Mouse (Mus musculus) left cerebral cortex, postnatal 14 days (tissue): ENCODE results near the gene Pbx4. TPM values are rescaled to one million over a fixed set of nuclear protein-coding genes. Genes with fewer than 3 reads are reported as not detected.

Experiments used
- DNase-seq, 2 experiments: peaks; one replicate each; pipeline ENCODE4 v3.0.0; 2021 to 2022; ENCODE audit warnings: low spot score in 2 of 2, mixed read lengths in 1 of 2
- intact Hi-C: fragments of 180-260 bp; cut with DNase I; formaldehyde crosslinking; loops from one replicate; pipeline ENCODE4 v1.15.1; 2025
- total RNA-seq, 2 experiments: library from RNA; stranded (reverse); gene quantifications; 2 replicates each; pipeline ENCODE4 v1.2.3; 2021

Pbx4 gene
- total RNA-seq, 2 experiments from 2014 or later: 23.0 to 27.4 TPM

DNA sequence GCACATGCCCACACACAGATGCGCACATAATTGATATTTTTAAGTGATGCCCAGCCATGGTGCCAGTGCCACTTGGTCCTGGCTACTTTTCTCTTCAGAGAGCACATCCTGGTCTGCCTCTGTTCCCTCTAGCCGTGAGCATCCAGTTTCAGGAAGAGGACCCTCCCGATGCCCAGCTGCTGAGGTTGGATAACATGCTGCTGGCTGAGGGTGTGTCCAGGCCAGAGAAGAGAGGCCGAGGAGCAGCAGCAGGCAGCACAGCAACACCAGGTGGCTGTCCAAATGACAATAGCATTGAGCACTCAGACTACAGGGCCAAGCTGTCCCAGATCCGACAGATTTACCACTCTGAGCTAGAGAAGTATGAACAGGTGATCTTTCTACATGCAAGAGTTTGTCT, 31.9 kb downstream of the Pbx4 start:
- no peak for DNase-seq
- intact Hi-C loops: no loop called here

DNA sequence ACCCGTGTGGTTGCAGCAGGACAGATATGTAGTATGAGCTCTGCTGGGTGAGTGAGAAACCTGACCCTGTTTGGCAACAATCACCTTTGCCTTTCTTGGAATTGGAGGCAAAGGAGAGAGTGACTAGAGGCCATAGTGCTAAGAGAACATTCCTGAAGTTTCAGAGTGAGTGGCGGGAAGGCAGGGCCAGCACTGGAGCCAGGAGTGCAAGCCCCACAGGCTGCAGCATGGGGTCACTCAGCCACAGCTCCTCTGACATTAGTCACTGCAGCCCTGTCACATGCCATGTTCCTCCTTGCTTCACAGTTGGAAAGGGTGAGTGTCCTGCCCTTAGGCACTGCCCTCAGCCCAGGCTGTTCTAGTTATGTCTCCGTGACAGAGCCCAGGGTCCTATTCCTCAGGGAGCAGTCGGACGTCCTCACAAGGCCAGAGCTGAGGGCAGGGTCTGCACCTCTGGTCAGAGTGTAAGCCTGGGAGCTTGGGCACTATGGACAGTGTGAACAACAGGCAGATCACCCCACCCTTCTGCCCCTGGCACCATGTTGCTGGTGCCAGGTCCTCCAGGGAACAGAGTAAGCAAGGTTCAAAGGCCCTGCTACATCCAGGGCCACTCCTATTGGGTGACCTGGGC, 35.5 kb downstream of the Pbx4 start:
- intact Hi-C loops: no loop called here
- DNase-seq: no peak

DNA sequence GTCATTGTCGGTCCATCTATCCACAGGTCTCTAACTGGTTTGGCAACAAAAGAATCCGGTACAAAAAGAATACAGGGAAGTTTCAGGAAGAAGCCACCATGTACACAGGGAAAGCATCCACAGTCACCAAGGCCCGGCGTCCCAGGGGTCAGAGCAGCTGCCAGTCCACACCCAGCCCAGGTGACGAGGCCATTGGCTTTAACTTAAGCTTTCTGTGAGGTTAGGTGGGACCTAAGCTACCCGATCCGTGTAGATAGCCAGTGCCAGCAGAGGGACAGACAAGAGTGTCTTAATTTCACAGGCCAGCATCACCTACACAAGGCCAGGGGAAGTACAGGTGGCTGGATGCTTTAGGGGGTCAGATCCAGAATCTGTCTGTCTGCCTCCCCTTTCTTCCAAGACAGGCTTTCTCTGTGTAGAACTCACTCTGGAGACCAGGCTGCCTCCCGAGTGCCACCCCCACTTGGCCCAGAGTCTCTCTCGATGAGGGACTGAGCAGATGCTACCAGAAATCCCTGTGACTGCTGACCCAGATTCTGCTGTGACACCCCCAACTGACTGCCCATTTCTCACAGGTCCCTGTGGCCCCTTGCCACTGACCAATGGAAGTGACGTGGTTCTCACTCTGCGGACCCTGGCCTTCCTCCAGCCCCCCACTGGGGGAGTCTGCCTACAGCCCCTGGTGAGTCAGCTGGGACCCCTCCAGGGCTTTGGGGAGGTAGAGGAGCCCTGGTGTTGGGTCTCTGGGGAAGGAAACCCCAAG, 37.9 kb downstream of the Pbx4 start:
- intact Hi-C loops: no loop called here
- no peak for DNase-seq

DNA sequence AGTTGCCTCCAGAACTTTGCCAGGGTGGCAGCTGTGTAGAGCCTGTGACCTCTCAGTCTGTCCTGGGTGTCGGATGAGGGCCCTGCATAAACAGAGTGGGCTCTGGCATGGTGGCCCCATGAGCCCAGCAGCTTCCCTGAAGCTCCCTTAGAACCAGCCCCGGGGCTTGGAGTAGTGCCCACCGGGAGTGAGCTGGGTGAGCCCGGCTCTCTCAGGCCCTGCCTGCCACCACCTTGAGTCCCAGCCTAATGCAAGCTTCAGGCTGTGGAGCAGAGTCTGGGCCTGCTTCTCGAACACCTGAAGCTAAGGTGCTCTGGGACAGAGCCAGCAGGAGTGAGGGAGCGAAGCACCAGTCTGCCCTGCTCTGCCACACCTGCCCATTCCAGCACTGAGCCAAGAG, 38.6 kb downstream of the Pbx4 start:
- no peak for DNase-seq
- intact Hi-C loops: no loop called here

DNA sequence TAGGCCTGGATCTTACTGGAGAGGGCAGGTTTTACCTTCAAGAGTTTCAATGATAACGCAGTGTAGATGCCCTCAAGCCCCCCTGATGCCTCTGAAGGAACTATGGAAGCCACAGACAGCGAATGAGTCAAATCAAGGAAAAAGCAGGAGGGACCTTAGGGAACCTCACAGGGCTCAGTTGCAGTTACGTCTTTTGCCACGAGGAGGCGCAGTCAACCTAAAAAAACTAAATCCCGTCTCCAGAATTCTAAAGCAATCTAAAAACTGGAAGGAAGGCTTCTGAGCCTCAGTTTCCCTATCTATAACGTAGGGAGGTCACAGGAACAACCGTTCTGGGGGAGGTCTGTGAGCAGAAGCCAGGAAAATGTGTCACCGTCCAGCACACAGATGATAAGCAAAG, 41.9 kb downstream of the Pbx4 start:
- DNase-seq: peak; percentile 79 to 80
- intact Hi-C loops: loop anchor here (2.0 kb wide), 1 partner anchor 17 kb away; no protein-coding TSS in a partner anchor

DNA sequence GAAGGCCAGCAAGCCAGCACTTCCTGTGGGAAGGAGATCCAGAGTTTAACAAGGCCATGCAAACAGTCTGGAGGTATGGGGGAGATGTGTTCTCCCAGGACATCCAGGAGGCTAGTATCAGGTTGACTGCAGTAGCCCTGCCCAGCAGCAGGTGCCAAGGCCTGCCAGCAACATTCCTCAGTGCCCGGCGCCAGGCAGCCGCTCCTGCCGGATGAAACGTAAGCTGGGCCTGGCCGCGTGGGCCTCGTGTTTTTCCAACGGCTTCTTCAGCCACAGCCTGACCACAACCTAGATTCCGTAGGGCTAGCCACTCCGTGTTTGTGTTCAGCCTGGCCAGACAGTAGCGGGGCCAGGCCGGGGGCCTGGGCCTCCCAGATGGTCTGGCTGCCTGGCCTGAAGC, 42.4 kb downstream of the Pbx4 start:
- intact Hi-C loops: loop anchor here (2.0 kb wide), 1 partner anchor 16 kb away; no protein-coding TSS in a partner anchor
- no peak for DNase-seq

DNA sequence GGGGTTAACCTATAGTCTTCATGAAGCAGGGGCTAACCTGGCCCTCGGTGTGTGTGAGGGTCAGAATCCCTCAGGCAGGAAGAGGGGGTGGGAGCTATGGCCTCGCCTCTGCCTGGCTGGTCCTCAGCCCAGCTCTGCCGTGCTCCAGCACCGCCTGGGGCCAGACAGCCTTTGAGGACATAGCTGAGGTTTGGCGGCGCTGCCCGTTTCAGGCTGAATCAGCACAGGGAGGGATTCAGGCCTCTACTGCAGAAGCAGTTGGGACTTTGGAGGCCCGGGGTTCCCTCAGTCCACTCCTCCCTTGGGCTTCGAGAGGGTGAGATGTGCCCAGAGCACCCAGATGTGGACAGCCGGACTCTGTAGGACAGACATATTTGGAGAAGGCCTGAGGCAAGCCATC, 43.8 kb downstream of the Pbx4 start:
- intact Hi-C loops: no loop called here
- no peak for DNase-seq

DNA sequence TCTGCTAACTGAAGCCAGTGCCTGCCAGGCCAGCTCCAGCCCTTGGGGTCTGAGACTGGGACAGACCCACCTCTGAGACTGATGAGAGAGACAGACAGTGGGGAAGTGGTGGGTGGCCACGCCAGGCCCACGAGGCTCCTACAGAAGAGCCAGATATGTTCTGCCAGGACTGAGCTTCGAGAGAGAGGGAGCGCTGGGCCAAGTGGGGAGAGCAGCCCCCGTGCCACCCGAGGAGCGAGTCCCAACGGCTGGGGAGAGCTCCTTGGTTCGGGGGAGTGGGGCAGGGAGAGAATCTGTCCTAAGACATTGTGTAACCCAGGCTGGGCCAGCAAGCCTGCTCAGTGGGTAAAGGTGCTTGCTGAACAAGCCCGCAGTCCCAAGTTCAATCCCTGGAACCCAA, 44.7 kb downstream of the Pbx4 start:
- no peak for DNase-seq
- intact Hi-C loops: no loop called here

DNA sequence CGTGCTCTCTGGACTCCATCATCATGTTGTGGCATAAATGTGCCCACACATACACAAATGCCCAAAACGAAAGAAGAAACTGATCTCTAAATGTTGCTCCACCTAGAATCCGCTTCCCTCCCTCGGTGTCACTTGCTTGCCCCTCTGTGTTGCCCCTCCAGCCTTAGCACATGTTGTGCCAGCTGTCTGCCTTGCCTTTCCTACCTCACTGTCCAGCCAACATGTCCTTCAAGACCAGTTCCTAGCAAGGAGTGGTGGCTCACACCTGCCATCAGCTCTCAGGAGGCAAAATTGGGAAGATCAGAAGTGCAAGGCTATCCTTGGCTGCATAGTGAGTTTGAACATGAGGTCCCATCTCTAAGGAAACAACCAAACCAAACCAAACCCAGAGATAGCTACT, 45.1 kb downstream of the Pbx4 start:
- no peak for DNase-seq
- intact Hi-C loops: no loop called here

DNA sequence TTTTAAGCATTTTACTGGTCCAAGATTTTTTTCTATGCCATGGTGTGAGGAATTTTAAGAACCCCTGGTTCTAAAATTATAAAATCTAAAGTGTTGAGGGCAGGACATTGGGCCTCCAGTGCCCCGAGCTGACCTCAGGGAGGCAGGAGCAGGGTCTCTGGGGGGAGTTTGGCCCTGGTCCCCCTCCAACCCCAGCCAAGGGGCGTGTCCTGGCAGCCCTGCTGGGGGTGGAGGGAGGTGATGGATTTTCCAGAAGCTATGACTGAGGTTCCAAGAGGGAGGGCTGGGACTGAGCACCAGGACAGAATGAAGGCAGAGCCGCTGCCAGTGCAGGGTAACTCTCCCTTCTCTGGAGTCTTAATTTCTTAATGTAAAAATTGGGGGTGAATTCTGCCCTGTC, 45.7 kb downstream of the Pbx4 start:
- no peak for DNase-seq
- intact Hi-C loops: no loop called here

DNA sequence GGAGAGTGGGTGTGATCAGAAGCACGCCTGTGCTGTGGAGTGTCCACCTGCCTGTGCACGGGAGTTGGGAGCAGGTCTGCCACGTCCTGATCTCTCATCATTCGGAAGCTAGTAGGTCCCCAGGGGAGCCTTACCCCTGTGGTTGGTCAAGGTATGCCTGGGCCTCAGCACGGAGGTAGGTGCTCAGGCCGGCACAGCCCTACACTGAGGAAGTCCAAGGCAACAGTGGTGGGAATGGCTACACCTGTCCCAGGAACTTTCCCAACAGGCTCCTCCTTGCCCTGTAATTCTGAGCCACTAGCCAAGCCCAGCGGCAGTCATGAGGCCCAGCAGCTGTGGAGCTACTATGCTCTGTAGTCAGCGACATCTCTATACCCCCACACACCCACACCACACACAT, 47.4 kb downstream of the Pbx4 start:
- no peak for DNase-seq
- intact Hi-C loops: no loop called here

DNA sequence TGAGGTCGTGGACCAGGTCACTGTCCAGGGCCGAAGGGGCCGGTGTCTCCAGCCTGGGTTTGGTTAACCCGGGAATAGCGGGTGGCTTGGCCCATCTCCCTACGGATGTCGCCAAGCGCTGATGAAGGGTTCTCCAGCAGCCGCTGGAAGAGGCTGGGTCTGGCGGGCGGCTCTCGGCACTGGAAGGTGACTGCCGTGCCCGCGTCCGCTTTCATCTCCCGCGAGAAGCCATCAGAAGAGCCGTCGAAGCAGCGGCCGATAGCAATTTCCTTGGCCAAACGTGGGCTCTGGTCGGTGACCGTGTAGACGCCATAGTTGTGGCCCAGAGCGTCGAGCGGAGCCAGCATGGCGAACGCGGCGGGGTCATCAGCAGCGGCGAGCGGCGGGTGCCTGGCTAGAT, 48.5 kb downstream of the Pbx4 start:
- intact Hi-C loops: no loop called here
- no peak for DNase-seq

DNA sequence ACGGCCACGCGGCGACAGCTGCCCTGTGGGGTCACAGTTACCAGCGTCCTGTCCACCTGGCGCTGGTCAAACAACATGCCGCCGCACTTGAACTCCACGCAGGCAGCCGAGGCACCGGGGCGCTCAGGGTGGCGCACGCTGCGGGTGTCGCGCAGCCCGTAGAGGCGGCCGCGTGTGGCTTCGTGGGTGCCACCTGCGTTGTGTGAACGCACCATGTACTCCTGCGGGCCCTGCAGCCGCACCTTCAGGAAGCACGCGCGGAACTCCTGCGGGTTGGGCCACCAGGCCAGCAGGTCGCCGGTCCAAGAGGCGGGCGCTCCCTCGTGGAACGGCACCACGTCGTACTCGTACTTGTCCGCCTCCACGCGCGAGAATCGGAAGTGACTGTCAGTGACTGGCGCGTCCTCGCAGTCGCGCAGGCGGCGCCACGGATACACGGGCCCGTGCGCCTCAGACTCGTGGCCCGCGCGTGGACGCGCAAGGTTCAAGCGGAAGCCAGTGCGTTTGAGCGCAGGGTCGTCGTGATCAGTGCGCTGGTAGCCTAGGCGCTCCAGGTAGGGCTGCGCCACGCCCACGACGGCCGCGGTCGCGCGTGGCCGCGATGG, 49.1 kb downstream of the Pbx4 start:
- intact Hi-C loops: no loop called here
- DNase-seq: no peak

DNA sequence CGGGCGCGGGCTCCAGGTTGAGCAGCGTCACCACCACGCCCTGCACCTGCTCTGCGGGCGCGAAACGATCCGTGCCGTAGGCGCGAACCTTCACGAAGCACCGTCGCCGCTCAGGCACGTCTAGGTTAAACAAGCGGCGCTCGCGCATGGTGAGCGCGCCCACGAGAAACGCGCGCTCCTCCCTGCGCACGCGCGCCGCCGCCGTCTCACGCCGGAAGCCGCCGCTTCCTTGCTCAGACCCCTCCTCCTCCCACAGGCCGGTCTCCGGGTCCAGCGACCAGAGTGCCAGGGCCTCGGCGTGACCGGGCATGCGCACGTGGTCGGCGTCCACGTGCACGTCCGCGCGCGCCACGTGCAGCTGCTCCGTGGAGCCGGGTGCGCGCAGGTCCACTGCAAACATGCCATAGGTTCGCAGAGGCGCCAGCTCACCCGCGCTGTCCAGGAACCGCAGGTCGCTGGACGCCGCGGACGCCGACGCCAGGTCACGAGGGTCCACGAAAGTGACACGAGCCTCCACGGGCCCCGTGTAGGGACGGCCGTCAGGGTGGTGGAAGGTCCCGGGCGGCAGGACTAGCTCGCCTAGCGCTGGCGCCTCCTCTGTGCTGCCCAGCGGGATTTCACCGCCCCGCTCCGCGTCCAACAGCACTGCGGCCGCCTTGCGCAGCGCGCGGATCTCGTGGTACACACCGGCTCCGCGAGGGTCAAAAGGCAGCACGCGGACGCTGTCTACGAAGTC, 49.9 kb downstream of the Pbx4 start:
- intact Hi-C loops: no loop called here
- peak; percentile 72 to 77 for DNase-seq

DNA sequence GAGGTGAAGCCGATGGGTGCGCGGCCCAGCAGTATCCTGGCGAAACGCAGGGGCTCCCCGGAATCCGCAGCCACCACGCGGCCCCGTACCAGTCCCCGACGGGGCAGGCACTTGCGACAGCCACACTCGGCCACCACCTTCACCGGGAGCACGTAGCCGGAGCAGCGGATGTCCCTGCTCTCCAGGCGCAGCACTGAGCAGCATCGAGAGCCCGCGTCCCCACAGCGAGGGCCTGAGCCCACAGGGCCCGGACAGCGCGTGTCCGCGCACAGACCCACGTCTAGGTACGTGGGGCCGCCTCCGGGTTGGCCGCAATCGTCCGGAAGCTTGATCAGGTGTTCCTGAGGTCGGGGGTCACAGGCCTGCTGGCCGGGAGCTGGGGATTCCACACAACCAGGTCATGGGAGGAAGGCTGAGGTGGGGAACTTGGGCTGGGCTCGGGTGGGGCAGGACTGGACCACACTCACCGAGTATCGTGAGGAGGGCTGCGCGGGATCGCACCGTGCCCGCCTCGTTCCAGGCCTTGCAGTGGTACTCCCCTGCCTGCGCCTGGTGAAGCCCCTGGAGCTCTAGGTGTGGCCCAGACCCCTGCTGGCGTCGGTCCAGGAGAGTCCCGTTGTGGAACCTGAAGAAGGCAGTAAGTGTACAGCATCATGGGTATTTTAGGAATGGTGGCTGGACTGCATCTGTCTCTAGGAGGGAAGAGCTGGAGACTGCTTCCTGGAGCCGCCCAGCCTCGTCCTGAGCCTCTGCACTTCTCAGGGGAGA, 50.7 kb downstream of the Pbx4 start:
- intact Hi-C loops: no loop called here
- no peak for DNase-seq

DNA sequence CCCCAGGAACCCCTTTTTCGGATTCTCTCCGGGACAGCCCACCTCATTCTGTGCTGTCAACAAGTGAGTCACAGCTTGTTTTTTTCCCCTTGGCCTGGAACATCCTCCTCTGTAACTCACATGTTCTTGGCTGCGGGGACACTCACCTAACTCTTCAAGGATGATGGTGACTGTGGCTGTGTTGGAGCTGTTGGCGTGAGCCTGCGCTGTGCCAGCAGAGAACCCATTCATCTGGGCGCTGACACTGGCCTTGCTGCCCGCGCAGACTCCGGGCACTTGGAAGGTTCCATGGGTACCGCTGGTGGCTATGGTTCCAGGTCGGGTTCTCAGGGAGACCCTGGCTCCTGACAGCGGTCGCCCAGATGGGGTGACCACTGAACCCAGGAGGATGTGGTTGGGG, 51.9 kb downstream of the Pbx4 start:
- intact Hi-C loops: no loop called here
- DNase-seq: no peak

DNA sequence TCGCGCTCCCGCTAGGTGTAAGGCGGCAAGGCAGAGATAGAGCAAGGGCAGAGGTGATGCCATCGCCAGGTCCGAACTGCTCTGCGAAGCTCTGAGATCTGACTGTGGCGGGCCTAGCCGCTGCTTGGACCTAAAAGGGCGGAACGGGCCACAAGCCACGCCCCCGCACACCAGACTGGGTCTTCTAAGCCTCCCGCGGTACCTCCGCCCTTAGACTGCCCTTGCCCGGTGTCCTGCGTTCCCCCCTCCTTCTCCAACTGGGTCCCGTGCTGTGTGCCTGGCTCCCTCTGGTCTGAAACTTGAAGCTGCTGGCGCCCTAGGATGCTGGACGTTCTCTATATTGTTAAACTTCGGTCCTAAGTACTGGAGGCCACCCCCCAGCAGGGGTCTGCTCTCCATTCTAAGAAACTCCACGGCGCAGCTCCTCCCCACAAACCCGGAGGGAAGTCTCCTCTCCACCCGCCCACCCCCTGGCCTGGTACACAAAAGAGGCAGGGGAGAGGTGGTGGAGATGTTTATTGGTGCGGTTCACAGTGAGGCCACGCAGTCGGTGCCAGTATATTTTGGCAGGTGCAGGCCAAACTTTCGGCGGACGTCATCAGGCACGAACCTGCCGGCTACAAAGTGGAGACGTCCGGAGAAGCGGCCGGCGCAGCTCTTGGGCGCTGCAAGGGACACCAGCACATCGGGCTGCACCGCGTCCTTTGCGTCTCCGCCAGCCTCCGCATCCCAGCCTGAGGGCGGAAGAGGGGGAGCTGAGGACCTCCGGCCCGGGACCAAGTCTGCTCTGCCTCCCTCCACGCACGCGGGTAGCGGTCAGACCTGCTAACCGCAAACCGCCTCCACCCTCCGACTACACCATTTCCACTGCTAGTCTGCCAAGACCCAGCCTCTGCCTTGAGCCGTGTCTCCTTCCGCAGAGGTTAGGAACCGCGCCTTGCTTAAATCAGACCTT, 55.3 kb downstream of the Pbx4 start, which contains the start of gene Cilp2:
TSS of gene Cilp2 (minus strand) at position 399 of the 955 bp plus-strand sequence.
- intact Hi-C loops: no loop called here
- no peak for DNase-seq

DNA sequence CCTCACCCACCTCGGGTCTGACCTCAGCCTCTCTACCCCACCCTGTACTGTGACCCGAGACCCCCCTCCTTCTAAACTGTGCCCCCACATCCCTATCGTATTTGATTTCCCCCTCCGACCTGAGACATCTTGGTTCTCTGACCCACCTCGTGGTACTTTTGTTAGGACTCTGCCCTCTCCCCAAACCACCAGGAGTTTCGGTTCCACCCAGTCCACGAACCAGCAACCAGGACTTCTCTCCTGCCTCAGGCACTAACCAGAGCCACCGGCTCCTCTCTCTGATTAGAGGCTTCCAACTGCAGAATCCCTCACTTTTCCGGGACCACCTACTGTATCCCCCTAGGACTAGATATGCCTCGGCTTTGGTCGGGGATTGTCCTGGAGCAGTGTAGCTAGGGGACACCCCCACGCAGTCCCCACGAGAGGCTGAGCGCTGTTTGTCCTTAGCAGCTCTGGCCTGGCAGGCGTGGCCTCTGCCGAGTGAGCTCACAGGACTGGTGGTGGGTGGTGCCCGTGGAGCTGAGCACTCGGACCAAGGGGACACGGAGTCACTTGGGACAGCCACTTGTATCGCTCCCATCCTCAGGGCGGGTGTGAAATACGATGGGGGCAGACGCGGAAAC, 56.1 kb downstream of the Pbx4 start:
- intact Hi-C loops: no loop called here
- no peak for DNase-seq
